Mouse (Mus musculus): ENCODE results near the gene Efhc1.

Gene Efhc1

GRCm38 (mm10) chr1:20951799-20952198, 373 bp downstream of the Efhc1 start:
- DNase-seq (ENCODE audit: low spot score in 2 of 2): no peak

- DNase-seq (ENCODE audit: low spot score in 2 of 2): no peak
Measured at GRCm38 (mm10) chr1:20954876-20955275, 3.5 kb downstream of the Efhc1 start.

- DNase-seq (ENCODE audit: low spot score in 2 of 2): no peak
Measured at GRCm38 (mm10) chr1:20969642-20970041, 18.2 kb downstream of the Efhc1 start.

GRCm38 (mm10) chr1:20973389-20973788, 22.0 kb downstream of the Efhc1 start:
- DNase-seq (ENCODE audit: low spot score in 2 of 2): no peak

- DNase-seq (ENCODE audit: low spot score in 2 of 2): no peak
Measured at GRCm38 (mm10) chr1:20974341-20975135, 23.1 kb downstream of the Efhc1 start.

- no peak for DNase-seq (ENCODE audit: low spot score in 2 of 2)
Measured at GRCm38 (mm10) chr1:20980553-20980952, 29.1 kb downstream of the Efhc1 start.

- DNase-seq (ENCODE audit: low spot score in 2 of 2): no peak
Measured at GRCm38 (mm10) chr1:20981764-20982163, 30.3 kb downstream of the Efhc1 start.

GRCm38 (mm10) chr1:20984103-20984502, 32.7 kb downstream of the Efhc1 start:
- no peak for DNase-seq (ENCODE audit: low spot score in 2 of 2)

GRCm38 (mm10) chr1:20984582-20984981, 33.2 kb downstream of the Efhc1 start:
- DNase-seq (ENCODE audit: low spot score in 2 of 2): no peak

- DNase-seq (ENCODE audit: low spot score in 2 of 2): no peak
Measured at GRCm38 (mm10) chr1:20986378-20987056, 35.1 kb downstream of the Efhc1 start.

GRCm38 (mm10) chr1:20989461-20990083, 38.1 kb downstream of the Efhc1 start:
- no peak for DNase-seq (ENCODE audit: low spot score in 2 of 2)

- DNase-seq (ENCODE audit: low spot score in 2 of 2): no peak
Measured at GRCm38 (mm10) chr1:20993690-20994089, 42.3 kb downstream of the Efhc1 start.

- DNase-seq (ENCODE audit: low spot score in 2 of 2): no peak
Measured at GRCm38 (mm10) chr1:20994338-20994737, 42.9 kb downstream of the Efhc1 start.

GRCm38 (mm10) chr1:20995331-20995986, 44.0 kb downstream of the Efhc1 start:
- no peak for DNase-seq (ENCODE audit: low spot score in 2 of 2)

GRCm38 (mm10) chr1:20996603-20997327, 45.3 kb downstream of the Efhc1 start:
- no peak for DNase-seq (ENCODE audit: low spot score in 2 of 2)

- DNase-seq (ENCODE audit: low spot score in 2 of 2): no peak
Measured at GRCm38 (mm10) chr1:20997328-20997689, 45.9 kb downstream of the Efhc1 start.

- no peak for DNase-seq (ENCODE audit: low spot score in 2 of 2)
Measured at GRCm38 (mm10) chr1:20997881-20998389, 46.5 kb downstream of the Efhc1 start.

GRCm38 (mm10) chr1:21002246-21003142, 51.1 kb downstream of the Efhc1 start:
- DNase-seq (ENCODE audit: low spot score in 2 of 2): no peak

GRCm38 (mm10) chr1:21004596-21004995, 53.2 kb downstream of the Efhc1 start:
- DNase-seq (ENCODE audit: low spot score in 2 of 2): no peak

GRCm38 (mm10) chr1:21006775-21007174, 55.3 kb downstream of the Efhc1 start:
- no peak for DNase-seq (ENCODE audit: low spot score in 2 of 2)

Measured in spleen, postnatal 14 days (tissue).